Mouse (Mus musculus) liver, adult 2 months (tissue): Measurements from ENCODE around the gene Rnpc3.

Experiments
- CTCF ChIP-seq: fragments of 200-500 bp; IDR thresholded peaks from 2 replicates; pipeline ENCODE4 v1.5.1; 2011; ENCODE audit warnings: low read depth, low read length, control low read depth
- POLR2A ChIP-seq: fragments of 200-500 bp; IDR thresholded peaks from 2 replicates; pipeline ENCODE4 v1.6.1; 2011; ENCODE audit warnings: low read length, control low read depth; ENCODE audit not compliant: insufficient read depth; ENCODE audit errors: extremely low read depth

- TF ChIP-seq CTCF (no peak), POLR2A (no peak)
Measured at GRCm38 (mm10) chr3:113574138-113574537, 55.8 kb downstream of the Rnpc3 start.
